Mouse (Mus musculus) C2C12 (cell line): Measurements from ENCODE around the gene Opa1. TPM values are rescaled to one million over a fixed set of nuclear protein-coding genes. Genes with fewer than 3 reads are reported as not detected.

Source experiments
- H3K27me3 ChIP-seq: one replicate; pipeline ENCODE4 v1.6.1; 2011; ENCODE audit not compliant: control insufficient read depth, insufficient read depth, insufficient read length
- H3K36me3 ChIP-seq: one replicate; pipeline ENCODE4 v1.6.1; 2011; ENCODE audit not compliant: control insufficient read depth, insufficient read depth
- H3K4me3 ChIP-seq: one replicate; pipeline ENCODE4 v1.5.1; 2011; ENCODE audit warnings: mild to moderate bottlenecking, control low read depth; ENCODE audit not compliant: poor library complexity, insufficient read depth, severe bottlenecking
- H3K79me2 ChIP-seq: one replicate; pipeline ENCODE4 v1.6.1; 2011; ENCODE audit not compliant: control insufficient read depth, insufficient read depth
- H3K79me3 ChIP-seq: one replicate; pipeline ENCODE4 v1.6.1; 2011; ENCODE audit warnings: low read depth, control low read depth
- H3ac ChIP-seq: one replicate; pipeline ENCODE3; 2011; ENCODE audit warnings: low read depth; ENCODE audit not compliant: control insufficient read depth, insufficient read length
- CEBPB ChIP-seq: IDR thresholded peaks from one replicate; pipeline ENCODE4 v1.6.1; 2011; ENCODE audit warnings: low read depth, mild to moderate bottlenecking, control low read depth, moderate library complexity
- CTCF ChIP-seq: IDR thresholded peaks from one replicate; pipeline ENCODE4 v1.5.1; 2011; ENCODE audit not compliant: control insufficient read depth, insufficient read depth, insufficient read length
- FOSL1 ChIP-seq: IDR thresholded peaks from one replicate; pipeline ENCODE4 v1.8.0; 2011; ENCODE audit warnings: mild to moderate bottlenecking, low read length; ENCODE audit not compliant: poor library complexity, insufficient read depth, severe bottlenecking
- MAX ChIP-seq: IDR thresholded peaks from one replicate; pipeline ENCODE4 v1.6.1; 2011; ENCODE audit warnings: mild to moderate bottlenecking, control low read depth
- MYOD1 ChIP-seq: IDR thresholded peaks from one replicate; pipeline ENCODE4 v1.6.1; 2011; ENCODE audit warnings: low read depth; ENCODE audit not compliant: control insufficient read depth, insufficient read length
- MYOG ChIP-seq: IDR thresholded peaks from one replicate; pipeline ENCODE4 v1.6.1; 2011; ENCODE audit not compliant: control insufficient read depth, insufficient read length; ENCODE audit errors: extremely low read depth
- USF1 ChIP-seq: IDR thresholded peaks from one replicate; pipeline ENCODE4 v1.6.1; 2011; ENCODE audit warnings: low read depth, mild to moderate bottlenecking, control low read depth, moderate library complexity
- polyA plus RNA-seq: library from polyadenylated mRNA; unstranded; fragments of >200 nt; fragmentation: generic; extraction: Trizol; gene quantifications from one replicate; pipeline ENCODE4 v1.2.1, GENCODE M21; 2012; ENCODE audit warnings: missing spikeins

The Opa1 gene
- polyA plus RNA-seq, 1 experiment: 13.8 TPM

GRCm38 (mm10) chr16:29544829-29545228, 34.3 kb upstream of the Opa1 start, which contains the start of gene Atp13a4:
Atp13a4 (minus strand) TSS chr16:29544864.
- TF ChIP-seq CEBPB (peak; percentile 62), CTCF (no peak), MYOG (no peak)
- peaks cover 4% of the 10 kb centered on the region for H3K27me3 ChIP-seq

GRCm38 (mm10) chr16:29559667-29560066, 19.5 kb upstream of the Opa1 start:
- no peaks in the 10 kb centered on the region for H3K79me3 ChIP-seq
- no peak overlapping the region for H3ac ChIP-seq
- no peak overlapping the region for H3K4me3 ChIP-seq
- peaks cover 4% of the 10 kb centered on the region for H3K27me3 ChIP-seq
- no peaks in the 10 kb centered on the region for H3K36me3 ChIP-seq
- H3K79me2 ChIP-seq: no peaks in the 10 kb centered on the region
- TF ChIP-seq MYOG (no peak), USF1 (no peak), MYOD1 (no peak), CEBPB (no peak), CTCF (no peak), MAX (no peak), FOSL1 (no peak)

More at GRCm38 (mm10) chr16:29544829-29545228, 34.3 kb upstream of the Opa1 start, which contains the start of gene Atp13a4:
- H3K79me2 ChIP-seq: no peaks in the 10 kb centered on the region
- H3K79me3 ChIP-seq: no peaks in the 10 kb centered on the region
- H3K4me3 ChIP-seq: no peak within 1 kb of the TSS
- no peak within 1 kb of the TSS for H3ac ChIP-seq
- no peaks in the 10 kb centered on the region for H3K36me3 ChIP-seq

GRCm38 (mm10) chr16:29560454-29560853, 18.7 kb upstream of the Opa1 start:
- TF ChIP-seq USF1: no peak
- TF ChIP-seq FOSL1: no peak
- no peak for TF ChIP-seq MAX
- no peak for TF ChIP-seq CTCF
- no peak for TF ChIP-seq CEBPB
- TF ChIP-seq MYOG: no peak
- TF ChIP-seq MYOD1: no peak
- Histone ChIP-seq H3ac (no peak overlapping the region), H3K27me3 (peaks cover 4% of the 10 kb centered on the region)

GRCm38 (mm10) chr16:29560869-29561268, 18.3 kb upstream of the Opa1 start:
- TF ChIP-seq MAX (no peak), MYOG (no peak)
- no peaks in the 10 kb centered on the region for H3K79me3 ChIP-seq
- no peaks in the 10 kb centered on the region for H3K79me2 ChIP-seq
- no peak overlapping the region for H3ac ChIP-seq
- no peaks in the 10 kb centered on the region for H3K36me3 ChIP-seq
- H3K4me3 ChIP-seq: no peak overlapping the region
- peaks cover 4% of the 10 kb centered on the region for H3K27me3 ChIP-seq

More at GRCm38 (mm10) chr16:29560454-29560853, 18.7 kb upstream of the Opa1 start:
- Histone ChIP-seq H3K79me3 (no peaks in the 10 kb centered on the region), H3K79me2 (no peaks in the 10 kb centered on the region), H3K4me3 (no peak overlapping the region), H3K36me3 (no peaks in the 10 kb centered on the region)

- TF ChIP-seq USF1: no peak
- TF ChIP-seq MAX: no peak
- no peak for TF ChIP-seq MYOD1
- no peak for TF ChIP-seq CTCF
- TF ChIP-seq FOSL1: no peak
- TF ChIP-seq CEBPB: no peak
- TF ChIP-seq MYOG: no peak
- Histone ChIP-seq H3K4me3 (no peak overlapping the region), H3K36me3 (no peaks in the 10 kb centered on the region), H3K79me3 (no peaks in the 10 kb centered on the region), H3K79me2 (no peaks in the 10 kb centered on the region), H3ac (no peak overlapping the region), H3K27me3 (no peaks in the 10 kb centered on the region)
These were observed 5.1 kb upstream of the Opa1 start for GRCm38 (mm10) chr16:29574013-29574412.

GRCm38 (mm10) chr16:29575620-29576019, 3.5 kb upstream of the Opa1 start:
- Histone ChIP-seq H3K79me3 (peaks cover 13% of the 10 kb centered on the region), H3K79me2 (peaks cover 14% of the 10 kb centered on the region), H3K4me3 (no peak overlapping the region), H3K36me3 (no peaks in the 10 kb centered on the region), H3ac (no peak overlapping the region), H3K27me3 (no peaks in the 10 kb centered on the region)
- TF ChIP-seq MAX: no peak
- TF ChIP-seq USF1: no peak
- TF ChIP-seq CTCF: peak; percentile 34
